Mouse (Mus musculus) naive thymus-derived CD4-positive, alpha-beta T cell, adult 2 months (primary cell): ENCODE data around the gene Dhrs13.
"Not testable (repeated sequence)": the region's sequence is repeated elsewhere in the genome, so short reads cannot be mapped to it uniquely, and the experiment has no call there.

Experiments used
- DNase-seq: peaks from one replicate; pipeline ENCODE4 v3.0.0-alpha.2; 2011; ENCODE audit warnings: low read depth

Gene Dhrs13

GRCm38 (mm10) chr11:78042290-78042870 lies 10.3 kb downstream of the Dhrs13 start:
- not testable (repeated sequence) for DNase-seq

- no peak for DNase-seq
Measured at GRCm38 (mm10) chr11:78044758-78045251, 12.7 kb downstream of the Dhrs13 start.

GRCm38 (mm10) chr11:78048637-78049036 lies 16.6 kb downstream of the Dhrs13 start:
- DNase-seq, result not testable (repeated sequence)

DNA sequence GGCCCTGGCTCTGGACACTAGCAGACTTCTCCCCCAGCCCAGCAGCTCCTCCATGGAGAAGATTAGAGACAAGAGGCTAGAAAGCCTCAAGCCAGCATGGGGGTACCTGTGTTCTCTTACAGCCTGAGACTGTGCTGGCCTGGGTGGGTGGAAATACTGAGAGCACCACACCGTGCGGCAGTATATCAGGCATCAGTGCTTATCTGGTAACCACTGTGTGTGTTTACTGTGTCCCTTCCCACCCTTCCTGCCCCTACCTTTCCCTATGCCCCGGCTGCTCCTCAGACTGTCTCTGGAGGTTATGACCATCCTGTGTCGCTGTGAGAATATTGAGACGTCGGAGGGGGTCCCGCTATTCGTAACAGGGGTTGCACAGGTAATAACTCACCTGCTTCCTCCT lies 21.0 kb downstream of the Dhrs13 start:
- DNase-seq, result no peak

DNA sequence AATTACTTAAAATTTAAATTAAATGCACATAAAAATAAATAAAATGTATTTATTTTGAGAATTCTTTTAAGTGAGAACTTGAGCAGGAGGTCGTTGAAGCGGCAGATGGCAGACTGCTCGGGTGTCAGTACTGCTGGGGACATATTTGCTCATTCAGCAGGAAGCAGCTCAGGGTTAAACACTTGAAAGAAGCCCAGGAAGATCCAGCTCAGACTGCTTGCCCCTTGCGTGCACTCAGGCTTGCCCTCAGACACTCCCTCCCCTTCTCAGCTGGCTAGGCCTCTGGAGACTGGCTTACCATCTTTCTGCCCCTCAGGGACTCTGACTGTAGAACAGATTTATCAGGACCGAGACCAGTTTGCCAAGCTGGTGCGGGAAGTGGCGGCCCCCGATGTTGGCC lies 24.9 kb downstream of the Dhrs13 start:
- no peak for DNase-seq

DNA sequence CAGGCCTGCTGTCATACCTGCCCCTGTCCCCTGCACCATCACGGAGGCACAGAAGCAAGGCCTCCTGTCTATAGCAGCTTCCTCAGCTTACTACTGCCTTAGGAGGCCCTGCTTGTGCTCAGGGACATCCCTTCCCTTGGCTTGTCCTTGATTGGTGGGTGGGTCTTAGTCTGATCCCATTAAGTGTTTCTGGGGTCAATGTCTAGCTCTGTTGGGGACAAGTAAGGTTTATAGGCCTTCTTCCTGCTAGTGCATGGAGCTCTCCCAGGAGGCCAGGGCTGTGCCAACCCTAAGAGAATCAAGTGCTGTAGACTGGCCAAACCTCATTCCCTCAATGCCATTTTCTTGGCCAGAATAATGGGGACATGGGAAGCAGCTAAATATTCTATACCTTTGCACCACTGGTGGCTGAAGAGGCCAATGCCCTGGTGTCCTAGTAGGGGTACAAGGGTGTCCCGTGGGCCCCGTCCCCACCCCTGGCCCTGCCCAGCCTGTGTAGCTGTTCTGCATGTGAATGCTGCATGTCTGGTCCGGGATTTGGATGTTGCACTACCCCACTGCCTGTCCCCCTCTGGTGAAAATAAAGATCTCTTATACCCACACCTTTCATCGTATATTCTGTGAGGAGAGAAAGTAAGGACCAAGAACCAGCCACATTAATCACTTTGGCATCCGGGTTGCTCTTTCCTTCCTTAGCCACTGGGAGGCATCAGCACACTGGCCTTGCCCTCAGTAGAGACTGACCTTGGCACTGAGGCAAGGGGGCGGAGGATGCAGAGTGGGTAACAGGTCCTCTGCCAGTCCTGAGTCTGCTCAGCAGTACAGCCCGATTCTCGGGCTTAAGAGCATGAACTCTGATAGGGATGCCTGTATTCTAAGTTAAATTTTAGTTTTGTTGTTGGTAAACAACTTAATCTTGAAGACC lies 28.0 kb downstream of the Dhrs13 start:
- DNase-seq, result peak; percentile 59

GRCm38 (mm10) chr11:78062563-78062962 lies 30.5 kb downstream of the Dhrs13 start:
- DNase-seq, result no peak

DNA sequence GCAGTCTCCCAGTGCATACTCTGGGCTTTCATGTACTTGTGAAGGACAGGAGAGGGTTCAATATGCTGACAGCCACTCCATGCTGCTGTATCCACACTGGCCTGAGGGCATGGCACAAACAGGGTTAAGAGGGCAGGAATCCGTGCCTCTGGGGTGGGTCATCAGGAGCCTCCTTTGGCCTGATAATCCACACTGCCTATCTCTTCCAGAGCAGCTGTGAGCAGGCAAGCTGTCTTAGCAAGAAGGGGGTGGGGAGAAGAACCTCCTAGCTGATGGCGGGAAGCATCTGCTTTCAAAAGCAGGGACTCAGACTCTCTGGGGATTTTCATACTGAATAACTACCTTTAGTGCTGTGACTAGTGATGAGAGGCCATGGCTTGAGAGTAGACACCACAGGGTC lies 33.8 kb downstream of the Dhrs13 start:
- DNase-seq, result no peak

DNA sequence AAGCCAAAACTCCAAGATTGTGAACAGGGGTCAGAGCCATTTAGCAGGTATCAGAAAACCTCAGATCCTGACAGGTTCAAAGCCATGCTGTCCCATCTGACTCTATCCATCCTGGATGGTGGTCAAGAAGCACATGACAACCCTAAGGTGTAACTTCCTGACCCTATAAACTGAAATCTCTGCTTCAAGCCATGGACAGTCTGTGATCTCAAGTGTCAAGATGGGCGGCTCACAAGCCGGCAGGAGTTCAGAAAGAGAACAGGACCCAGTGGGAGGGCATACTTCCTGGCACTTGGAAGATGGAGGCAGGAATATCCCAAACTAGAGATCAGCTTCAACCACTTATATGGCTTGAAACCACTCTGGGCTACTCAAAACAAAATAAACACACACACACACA lies 34.6 kb downstream of the Dhrs13 start:
- DNase-seq, result no peak

- DNase-seq, result no peak
Measured at GRCm38 (mm10) chr11:78067566-78067965, 35.5 kb downstream of the Dhrs13 start.

- DNase-seq, result no peak
Measured at GRCm38 (mm10) chr11:78069130-78069529, 37.0 kb downstream of the Dhrs13 start.

GRCm38 (mm10) chr11:78069646-78070045 lies 37.6 kb downstream of the Dhrs13 start:
- DNase-seq, result no peak

GRCm38 (mm10) chr11:78071938-78072337 lies 39.9 kb downstream of the Dhrs13 start:
- DNase-seq, result no peak

DNA sequence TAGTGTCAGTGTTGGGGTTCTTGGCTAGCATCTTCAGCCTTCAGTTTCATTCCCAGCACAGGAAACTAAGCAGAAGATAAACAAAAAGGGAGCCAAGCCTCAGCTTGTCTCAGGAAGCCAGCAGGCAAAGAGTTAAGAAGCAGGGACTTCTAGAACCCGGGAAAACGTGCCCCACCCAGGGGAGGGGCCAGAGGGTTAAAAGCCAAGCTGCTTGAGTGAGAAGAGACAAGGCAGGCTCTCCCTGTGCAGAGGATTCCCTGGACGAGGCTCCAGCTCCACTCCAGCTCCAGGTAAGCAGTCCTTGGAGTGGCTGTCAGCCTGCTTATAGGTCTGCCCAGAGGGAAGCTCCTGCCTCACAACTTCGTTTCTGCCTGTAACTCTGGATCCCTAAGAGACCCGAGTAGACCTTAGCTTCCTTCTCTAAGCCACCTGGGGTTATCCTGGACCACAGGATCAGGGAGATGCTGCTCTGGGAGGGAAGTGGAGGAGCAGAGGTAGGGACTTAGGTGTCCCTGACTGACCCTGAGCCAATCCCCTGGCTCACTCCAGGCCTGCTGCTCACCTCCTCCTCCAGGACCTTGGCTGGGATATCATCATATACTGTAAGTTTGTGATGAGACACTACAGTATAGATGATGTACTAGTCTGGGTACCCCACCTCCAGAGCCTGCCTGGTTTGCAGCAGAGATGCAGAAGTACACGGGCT lies 40.5 kb downstream of the Dhrs13 start:
- no peak for DNase-seq

DNA sequence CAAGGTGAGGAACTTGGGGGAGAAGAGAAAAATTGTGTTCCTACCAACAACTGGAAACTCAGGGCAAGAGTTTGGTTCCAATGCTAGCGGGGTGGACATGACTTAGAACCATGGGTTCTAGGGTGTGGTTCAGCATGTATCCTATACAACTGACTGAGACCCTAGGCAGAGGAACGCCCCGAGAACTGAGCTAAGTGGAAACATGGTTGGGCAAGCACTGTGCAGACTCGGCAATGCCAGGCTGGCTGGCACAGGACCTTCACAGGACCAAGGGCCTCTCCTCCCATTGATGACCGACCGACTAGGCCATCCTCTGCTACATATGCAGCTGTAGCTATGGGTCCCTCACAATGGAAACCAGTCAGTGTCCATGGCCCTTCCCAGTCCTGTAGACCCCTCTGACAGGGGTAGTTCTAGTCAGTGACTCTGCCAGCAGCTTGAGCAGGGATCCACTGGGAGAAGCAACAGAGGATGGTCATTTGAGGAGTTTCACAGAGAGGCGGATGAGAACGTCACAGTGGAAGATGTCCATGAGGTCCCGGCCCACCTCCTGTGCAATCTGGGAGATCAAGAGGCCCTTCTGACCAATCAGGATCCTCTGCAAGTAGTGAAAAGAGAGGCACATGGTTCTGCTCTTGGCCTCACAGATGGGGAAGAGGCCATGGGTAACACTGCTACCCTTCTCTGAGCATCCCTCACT lies 41.6 kb downstream of the Dhrs13 start:
- no peak for DNase-seq

- DNase-seq, result no peak
Measured at GRCm38 (mm10) chr11:78074277-78074652, 42.2 kb downstream of the Dhrs13 start.

GRCm38 (mm10) chr11:78074666-78075065 lies 42.6 kb downstream of the Dhrs13 start:
- DNase-seq, result no peak

DNA sequence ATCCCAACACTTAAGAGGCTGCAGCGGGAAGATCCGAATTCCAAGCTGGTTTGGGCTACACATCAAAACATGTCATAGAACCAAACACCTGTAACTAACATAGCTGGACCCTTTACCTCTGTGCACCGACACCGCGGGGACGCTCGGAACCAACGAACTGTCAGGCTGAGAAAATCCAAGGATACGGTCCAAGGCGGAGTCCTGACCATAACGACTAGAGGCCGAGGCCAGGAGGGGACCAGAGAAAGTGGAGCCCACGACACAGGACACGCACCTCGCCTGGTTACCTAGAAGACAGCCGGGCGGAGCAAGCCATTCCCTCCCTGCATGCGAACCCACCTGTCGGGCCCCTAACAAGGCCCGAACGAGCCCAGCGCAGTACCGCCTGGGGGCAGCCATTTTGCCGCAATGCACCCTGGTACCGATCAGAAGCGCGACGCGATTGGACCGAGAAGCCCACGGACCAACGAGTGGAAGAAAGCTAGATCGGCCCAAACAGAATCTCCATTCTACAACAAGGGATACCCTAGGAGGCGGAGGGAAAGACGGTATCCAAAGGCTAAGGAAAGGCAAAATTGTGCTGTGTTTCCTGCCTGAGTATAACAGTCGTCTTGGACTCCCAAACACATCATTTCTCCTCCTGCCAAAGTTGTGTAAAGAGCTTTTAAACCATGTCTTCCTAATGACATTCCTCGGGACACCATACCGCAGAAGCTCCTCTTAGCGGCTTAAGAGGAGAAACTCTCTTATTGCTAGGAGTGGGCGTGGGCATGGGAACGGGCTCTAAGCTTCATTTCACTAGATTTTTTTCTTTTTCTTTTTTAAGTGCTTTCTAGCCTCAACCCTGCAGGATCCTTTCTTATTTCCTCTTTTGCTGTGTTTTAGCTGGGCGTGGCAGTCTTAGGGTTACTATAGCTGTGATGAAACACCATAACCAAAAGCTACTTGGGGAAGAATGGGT lies 48.2 kb downstream of the Dhrs13 start, which contains the start of gene Eral1:
Gene Eral1, minus strand, starts transcription at position 423 of the 961 bp plus-strand sequence.
- peak; percentile 83 for DNase-seq

- DNase-seq, result no peak
Measured at GRCm38 (mm10) chr11:78083595-78083994, 51.5 kb downstream of the Dhrs13 start.

DNA sequence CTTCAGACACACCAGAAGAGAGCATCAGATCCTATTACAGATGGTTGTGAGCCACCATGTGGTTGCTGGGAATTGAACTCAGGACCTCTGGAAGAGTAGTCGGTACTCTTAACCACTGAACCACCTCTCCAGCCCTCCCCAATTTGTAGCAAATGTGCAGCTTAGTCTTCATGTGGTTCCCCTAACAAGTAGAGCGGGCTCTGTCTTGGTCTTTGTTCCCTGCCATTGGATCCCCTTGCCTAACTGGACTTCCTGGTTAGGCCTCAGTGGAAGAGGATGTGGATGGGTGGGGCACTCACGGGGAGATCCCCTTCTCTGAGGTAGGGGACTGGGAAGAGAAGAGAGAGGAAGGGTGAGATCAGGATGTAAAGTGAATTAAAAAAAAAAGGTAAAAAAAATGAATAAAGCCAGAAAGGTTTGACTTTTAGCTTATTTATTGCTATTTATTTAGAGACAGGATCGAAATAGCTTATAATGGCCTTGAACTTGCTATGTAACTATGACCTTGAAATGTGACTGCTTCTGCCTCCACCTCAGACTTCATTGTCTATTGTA lies 54.9 kb downstream of the Dhrs13 start:
- no peak for DNase-seq
